Mouse (Mus musculus): ENCODE data around the gene Chst2. TPM values are rescaled to one million over a fixed set of nuclear protein-coding genes. Genes with fewer than 3 reads are reported as not detected.

Gene Chst2
- total and polyA plus RNA-seq, 3 experiments = 0.29 to 1.2 (median 1.1) TPM

- H3K79me2 ChIP-seq (replicated peaks; ENCODE audit: control insufficient read depth, insufficient read depth, low read length) = no peaks in the 10 kb centered on the region
- no peak for DNase-seq
- 72% methylated on average over 20 of the region's 20 CpGs for WGBS
- H3K9ac ChIP-seq (ENCODE audit: low read depth, low read length) = no peak overlapping the region
- no peaks in the 10 kb centered on the region for H3K36me3 ChIP-seq (ENCODE audit: control insufficient read depth, insufficient read depth, low read length)
- intact Hi-C loops (cut with DNase I) = no loop called here
- TF ChIP-seq POLR2A (IDR thresholded peaks at IDR 0.05; ENCODE audit: insufficient read depth, low read depth, low read length) (no peak), CTCF (IDR thresholded peaks at IDR 0.05) (no peak), EP300 (IDR thresholded peaks at IDR 0.05; ENCODE audit: insufficient read depth, low read depth, low read length) (no peak)
- H3K27me3 ChIP-seq (ENCODE audit: control insufficient read depth, insufficient read depth, low read length) = no peaks in the 10 kb centered on the region
- H3K4me3 ChIP-seq = no peak overlapping the region
- no peak overlapping the region for H3K27ac ChIP-seq
- no peaks in the 10 kb centered on the region for H3K4me1 ChIP-seq (ENCODE audit: control insufficient read depth, insufficient read depth, low read length)
These were observed 29.2 kb upstream of the Chst2 start for GRCm38 (mm10) chr9:95435506-95436293.

DNA sequence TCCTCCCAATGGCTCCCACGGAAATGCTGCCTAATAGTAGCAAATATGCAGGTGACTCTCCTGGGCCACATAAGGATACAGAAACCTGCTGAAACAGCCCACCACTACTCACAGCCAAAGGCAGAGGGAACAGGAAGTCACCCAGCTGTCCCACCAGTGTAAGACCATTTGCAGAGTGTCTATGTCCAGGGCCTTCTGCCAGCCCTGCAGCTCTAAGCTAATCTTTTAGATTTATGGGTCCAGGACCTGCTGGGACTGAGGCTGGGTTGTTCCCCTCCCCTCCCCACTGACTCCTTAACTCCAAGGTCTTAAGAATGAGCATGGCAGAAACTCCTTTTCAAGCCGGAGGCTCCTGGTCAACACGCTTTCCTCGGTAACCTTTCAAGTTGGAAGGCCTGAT lies 21.8 kb upstream of the Chst2 start:
- TF ChIP-seq POLR2A (IDR thresholded peaks at IDR 0.05; ENCODE audit: insufficient read depth, low read depth, low read length) = no peak
- no peak for TF ChIP-seq EP300 (IDR thresholded peaks at IDR 0.05; ENCODE audit: insufficient read depth, low read depth, low read length)
- TF ChIP-seq CTCF (IDR thresholded peaks at IDR 0.05) = no peak
- intact Hi-C loops (cut with DNase I) = no loop called here
- Histone ChIP-seq H3K79me2 (replicated peaks; ENCODE audit: control insufficient read depth, insufficient read depth, low read length) (no peaks in the 10 kb centered on the region), H3K36me3 (ENCODE audit: control insufficient read depth, insufficient read depth, low read length) (no peaks in the 10 kb centered on the region), H3K27me3 (ENCODE audit: control insufficient read depth, insufficient read depth, low read length) (no peaks in the 10 kb centered on the region), H3K27ac (no peak overlapping the region), H3K4me3 (no peak overlapping the region), H3K4me1 (ENCODE audit: control insufficient read depth, insufficient read depth, low read length) (no peaks in the 10 kb centered on the region), H3K9ac (ENCODE audit: low read depth, low read length) (no peak overlapping the region)
- WGBS = 84% methylated on average over 4 of the region's 4 CpGs
- no peak for DNase-seq

DNA sequence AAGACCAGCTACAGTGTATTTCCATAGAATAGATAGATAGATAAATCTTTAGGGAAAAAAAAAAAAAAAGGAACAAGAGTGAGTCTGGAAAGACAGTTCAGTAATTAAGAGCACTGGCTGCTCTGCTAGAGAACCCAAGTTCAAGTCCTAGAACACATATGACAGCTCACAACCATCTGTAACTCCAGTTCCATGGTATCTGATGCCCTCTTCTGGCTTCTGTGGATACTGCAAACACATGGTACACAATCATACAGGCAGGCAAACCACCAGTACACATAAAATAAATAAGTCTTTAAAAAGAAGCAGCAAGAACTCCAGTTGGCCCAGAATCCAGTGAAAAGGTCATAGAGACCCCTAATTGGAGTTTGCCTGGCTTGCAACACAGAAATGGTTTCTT lies 7.4 kb upstream of the Chst2 start:
- Histone ChIP-seq H3K9ac (ENCODE audit: low read depth, low read length) (no peak overlapping the region), H3K27me3 (ENCODE audit: control insufficient read depth, insufficient read depth, low read length) (no peaks in the 10 kb centered on the region), H3K27ac (no peak overlapping the region), H3K4me1 (ENCODE audit: control insufficient read depth, insufficient read depth, low read length) (no peaks in the 10 kb centered on the region), H3K36me3 (ENCODE audit: control insufficient read depth, insufficient read depth, low read length) (no peaks in the 10 kb centered on the region), H3K4me3 (no peak overlapping the region), H3K79me2 (replicated peaks; ENCODE audit: control insufficient read depth, insufficient read depth, low read length) (no peaks in the 10 kb centered on the region)
- DNase-seq = no peak
- peak; percentile 40 for TF ChIP-seq CTCF (IDR thresholded peaks at IDR 0.05)
- no peak for TF ChIP-seq POLR2A (IDR thresholded peaks at IDR 0.05; ENCODE audit: insufficient read depth, low read depth, low read length)
- intact Hi-C loops (cut with DNase I) = no loop called here

GRCm38 (mm10) chr9:95412047-95412446 lies 5.5 kb upstream of the Chst2 start:
- no peak for TF ChIP-seq CTCF (IDR thresholded peaks at IDR 0.05)
- TF ChIP-seq POLR2A (IDR thresholded peaks at IDR 0.05; ENCODE audit: insufficient read depth, low read depth, low read length) = no peak
- no peak for TF ChIP-seq EP300 (IDR thresholded peaks at IDR 0.05; ENCODE audit: insufficient read depth, low read depth, low read length)
- H3K4me3 ChIP-seq = no peak overlapping the region
- no peak overlapping the region for H3K27ac ChIP-seq
- H3K36me3 ChIP-seq (ENCODE audit: control insufficient read depth, insufficient read depth, low read length) = no peaks in the 10 kb centered on the region
- no peak for DNase-seq
- no peaks in the 10 kb centered on the region for H3K4me1 ChIP-seq (ENCODE audit: control insufficient read depth, insufficient read depth, low read length)
- H3K9ac ChIP-seq (ENCODE audit: low read depth, low read length) = no peak overlapping the region
- H3K79me2 ChIP-seq (replicated peaks; ENCODE audit: control insufficient read depth, insufficient read depth, low read length) = no peaks in the 10 kb centered on the region
- no peaks in the 10 kb centered on the region for H3K27me3 ChIP-seq (ENCODE audit: control insufficient read depth, insufficient read depth, low read length)
- intact Hi-C loops (cut with DNase I) = no loop called here
- WGBS = 86% methylated on average over 4 of the region's 4 CpGs

DNA sequence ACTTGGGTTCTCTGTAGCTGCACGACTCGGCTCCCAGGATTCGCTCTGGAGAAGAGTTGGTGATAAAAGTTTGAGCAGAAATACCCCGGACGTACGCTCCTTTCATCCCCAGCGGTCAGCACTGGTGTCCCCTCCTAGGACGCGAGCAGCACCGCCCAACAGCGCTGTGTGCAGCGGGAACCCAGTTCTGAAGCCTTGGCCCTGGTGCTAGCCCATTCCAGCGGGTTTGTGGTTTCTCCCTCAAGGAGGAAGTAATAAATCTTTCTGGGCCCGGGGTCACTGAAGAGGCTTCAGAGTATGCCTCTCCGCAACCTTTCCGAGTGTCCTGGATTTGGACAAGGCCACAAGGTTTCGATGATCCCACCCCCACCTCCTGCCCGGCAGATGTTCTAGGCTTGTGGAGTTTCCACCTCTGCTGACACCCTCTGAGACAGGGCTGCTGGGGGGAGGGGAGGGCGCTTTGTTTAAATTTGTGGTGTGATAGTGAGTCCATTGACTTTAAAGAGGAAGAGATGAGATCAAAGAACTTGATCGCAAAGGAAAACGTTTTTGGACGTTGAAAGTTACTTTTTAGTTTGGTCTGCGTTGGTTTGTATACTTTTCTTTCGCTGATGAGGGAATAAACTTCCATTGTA lies 1.2 kb upstream of the Chst2 start:
- peak in 1 of 2 experiments; percentile 54 for DNase-seq
- Histone ChIP-seq H3K4me1 (ENCODE audit: control insufficient read depth, insufficient read depth, low read length) (0 out of 2 replicates have a peak, but pooled peaks cover 1% of the 10 kb centered on the region), H3K27ac (peak overlapping the region; percentile 51), H3K79me2 (replicated peaks; ENCODE audit: control insufficient read depth, insufficient read depth, low read length) (no peaks in the 10 kb centered on the region), H3K36me3 (ENCODE audit: control insufficient read depth, insufficient read depth, low read length) (no peaks in the 10 kb centered on the region), H3K9ac (ENCODE audit: low read depth, low read length) (peak overlapping the region; percentile 37; the same call in 1 of the 2 replicates), H3K27me3 (ENCODE audit: control insufficient read depth, insufficient read depth, low read length) (peaks cover 12% of the 10 kb centered on the region; the same call in 1 of the 2 replicates), H3K4me3 (peak overlapping the region; percentile 65)
- intact Hi-C loops (cut with DNase I) = loop anchor here (5.0 kb wide), 1 partner anchor 665 kb away; no protein-coding TSS in a partner anchor
- 3% methylated on average over 24 of the region's 24 CpGs for WGBS
- TF ChIP-seq CTCF (IDR thresholded peaks at IDR 0.05) (no peak), EP300 (IDR thresholded peaks at IDR 0.05; ENCODE audit: insufficient read depth, low read depth, low read length) (no peak), POLR2A (IDR thresholded peaks at IDR 0.05; ENCODE audit: insufficient read depth, low read depth, low read length) (no peak)

Data from heart, adult 2 months (tissue).